Mouse (Mus musculus): ENCODE measurements around the gene Myo18b. TPM values are rescaled to one million over a fixed set of nuclear protein-coding genes. Genes with fewer than 3 reads are reported as not detected.

Myo18b gene
- polyA plus RNA-seq, 1 experiment from 2014 or later = 0.65 TPM

- peak overlapping the region; percentile 70 for H3K27ac ChIP-seq
- H3K4me1 ChIP-seq = peaks cover 37% of the 10 kb centered on the region
- no peaks in the 10 kb centered on the region for H3K9me3 ChIP-seq (replicated peaks)
- H3K36me3 ChIP-seq (ENCODE audit: poor library complexity, severe bottlenecking) = no peaks in the 10 kb centered on the region
- peak; percentile 74 for ATAC-seq
- peak overlapping the region; percentile 27 for H3K4me3 ChIP-seq
- 0 out of 2 replicates have a peak overlapping the region, but pooled peaks have one; percentile 10 for H3K9ac ChIP-seq
- no peaks in the 10 kb centered on the region for H3K27me3 ChIP-seq
- under 1% methylated on average over 14 of the region's 14 CpGs for WGBS
- peak overlapping the region; percentile 58 for H3K4me2 ChIP-seq
Observed at GRCm38 (mm10) chr5:112655529-112655928, 240.6 kb downstream of the Myo18b start.

GRCm38 (mm10) chr5:112652036-112652435 lies 244.1 kb downstream of the Myo18b start:
- H3K36me3 ChIP-seq (ENCODE audit: poor library complexity, severe bottlenecking) = no peaks in the 10 kb centered on the region
- H3K4me2 ChIP-seq = no peak overlapping the region
- H3K9ac ChIP-seq = no peak overlapping the region
- ATAC-seq = no peak
- H3K4me1 ChIP-seq = peaks cover 27% of the 10 kb centered on the region
- H3K27me3 ChIP-seq = no peaks in the 10 kb centered on the region
- no peaks in the 10 kb centered on the region; the same call in 1 of the 2 replicates for H3K9me3 ChIP-seq (replicated peaks)
- 85% methylated on average over 4 of the region's 4 CpGs for WGBS
- no peak overlapping the region for H3K27ac ChIP-seq
- H3K4me3 ChIP-seq = no peak overlapping the region

DNA sequence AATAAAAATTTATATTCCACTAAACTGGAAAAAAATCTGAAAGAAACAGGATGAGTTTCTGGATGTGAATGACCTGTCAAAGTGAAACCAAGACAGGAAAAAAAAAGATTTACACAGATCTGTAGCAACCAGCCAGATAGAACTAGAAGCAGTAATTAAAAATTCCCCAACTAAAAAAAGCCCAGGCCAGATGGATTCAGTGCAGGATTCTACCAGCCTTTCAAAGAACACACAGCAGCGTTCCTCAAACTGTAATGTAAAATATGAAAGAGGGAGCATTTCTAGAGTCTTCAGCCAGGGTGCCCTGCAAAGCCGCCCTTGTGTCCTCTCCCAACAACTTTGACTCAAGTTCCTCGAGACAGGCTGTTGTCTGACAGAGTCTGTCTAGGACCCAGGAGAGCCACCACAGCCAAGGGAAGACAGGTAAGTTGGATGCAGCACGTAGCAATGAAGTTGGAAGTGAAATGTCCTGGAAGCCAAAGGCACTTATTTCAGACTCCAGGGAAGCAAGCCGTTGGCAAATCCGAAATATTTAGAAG lies 246.9 kb downstream of the Myo18b start:
- ATAC-seq = no peak
- H3K36me3 ChIP-seq (ENCODE audit: poor library complexity, severe bottlenecking) = no peaks in the 10 kb centered on the region
- no peaks in the 10 kb centered on the region; the same call in 1 of the 2 replicates for H3K9me3 ChIP-seq (replicated peaks)
- 86% methylated on average over 6 of the region's 6 CpGs for whole genome bisulfite sequencing
- H3K9ac ChIP-seq = no peak overlapping the region
- no peak overlapping the region for H3K4me3 ChIP-seq
- H3K4me1 ChIP-seq = peaks cover 3% of the 10 kb centered on the region
- no peak overlapping the region for H3K4me2 ChIP-seq
- no peaks in the 10 kb centered on the region for H3K27me3 ChIP-seq
- no peak overlapping the region for H3K27ac ChIP-seq

DNA sequence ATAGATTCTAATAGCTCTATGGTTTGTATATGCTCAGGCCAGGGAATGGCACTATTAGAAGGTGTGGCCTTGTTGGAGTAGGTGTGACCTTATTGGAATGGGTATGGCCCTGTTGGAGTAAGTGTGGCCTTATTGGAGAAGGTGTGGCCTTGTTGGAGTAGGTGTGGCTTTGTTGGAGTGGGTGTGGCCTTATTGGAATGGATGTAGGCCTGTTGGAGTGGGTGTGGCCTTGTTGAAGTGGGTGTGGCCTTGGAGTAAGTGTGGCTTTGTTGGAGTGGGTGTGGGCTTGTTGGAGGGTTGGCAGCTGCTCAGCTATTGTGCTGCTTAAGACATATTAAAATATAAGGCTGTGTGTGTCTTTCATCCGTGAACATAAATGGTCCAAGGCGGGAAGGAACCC lies 249.3 kb downstream of the Myo18b start:
- H3K4me1 ChIP-seq = peaks cover 11% of the 10 kb centered on the region
- ATAC-seq = no peak

DNA sequence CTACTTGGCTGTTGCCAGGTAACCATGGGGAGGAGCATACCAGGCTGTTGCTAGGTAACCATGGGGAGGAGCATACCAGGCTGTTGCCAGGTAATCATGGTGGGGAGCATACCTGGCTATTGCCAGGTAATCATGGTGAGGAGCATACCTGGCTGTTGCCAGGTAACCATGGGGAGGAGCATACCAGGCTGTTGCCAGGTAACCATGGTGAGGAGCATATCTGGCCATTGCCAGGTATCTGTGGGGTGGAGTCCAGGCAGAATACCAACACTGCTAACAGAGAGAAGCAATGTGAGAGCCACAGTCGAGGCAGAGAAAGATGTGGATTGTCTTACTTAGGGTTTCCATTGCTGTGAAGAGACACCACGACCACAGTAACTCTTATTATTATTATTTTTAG lies 250.6 kb downstream of the Myo18b start:
- ATAC-seq = no peak

More for the DNA sequence above, 249.3 kb downstream of the Myo18b start:
- H3K4me2 ChIP-seq = no peak overlapping the region
- WGBS = 78% methylated on average over 2 of the region's 2 CpGs
- H3K27ac ChIP-seq = no peak overlapping the region
- no peaks in the 10 kb centered on the region for H3K27me3 ChIP-seq
- no peak overlapping the region for H3K9ac ChIP-seq
- H3K36me3 ChIP-seq (ENCODE audit: poor library complexity, severe bottlenecking) = no peaks in the 10 kb centered on the region
- H3K9me3 ChIP-seq (replicated peaks) = no peaks in the 10 kb centered on the region; the same call in 1 of the 2 replicates
- H3K4me3 ChIP-seq = no peak overlapping the region

GRCm38 (mm10) chr5:112643533-112644272 lies 252.5 kb downstream of the Myo18b start:
- 17% methylated on average over 20 of the region's 20 CpGs for WGBS
- Histone ChIP-seq H3K9me3 (replicated peaks) (no peaks in the 10 kb centered on the region; the same call in 1 of the 2 replicates), H3K27ac (peak overlapping the region; percentile 72), H3K4me1 (peaks cover 19% of the 10 kb centered on the region), H3K27me3 (no peaks in the 10 kb centered on the region), H3K4me2 (peak overlapping the region; percentile 35), H3K9ac (peak overlapping the region; percentile 40; the same call in 1 of the 2 replicates), H3K4me3 (no peak overlapping the region), H3K36me3 (ENCODE audit: poor library complexity, severe bottlenecking) (no peaks in the 10 kb centered on the region)
- peak; percentile 86 for ATAC-seq

More for the DNA sequence above, 250.6 kb downstream of the Myo18b start:
- no peak overlapping the region for H3K9ac ChIP-seq
- H3K4me3 ChIP-seq = no peak overlapping the region
- no peak overlapping the region for H3K4me2 ChIP-seq
- no peaks in the 10 kb centered on the region for H3K36me3 ChIP-seq (ENCODE audit: poor library complexity, severe bottlenecking)
- no peaks in the 10 kb centered on the region for H3K27me3 ChIP-seq
- peaks cover 19% of the 10 kb centered on the region for H3K4me1 ChIP-seq
- H3K27ac ChIP-seq = no peak overlapping the region
- no peaks in the 10 kb centered on the region; the same call in 1 of the 2 replicates for H3K9me3 ChIP-seq (replicated peaks)
- WGBS = 88% methylated on average over 2 of the region's 2 CpGs

- no peak for ATAC-seq
- WGBS = 66% methylated on average over 10 of the region's 10 CpGs
Observed at GRCm38 (mm10) chr5:112642731-112643130, 253.4 kb downstream of the Myo18b start.

GRCm38 (mm10) chr5:112641770-112642169 lies 254.4 kb downstream of the Myo18b start:
- Histone ChIP-seq H3K4me3 (no peak overlapping the region), H3K9ac (no peak overlapping the region), H3K27ac (no peak overlapping the region), H3K36me3 (ENCODE audit: poor library complexity, severe bottlenecking) (no peaks in the 10 kb centered on the region), H3K27me3 (no peaks in the 10 kb centered on the region), H3K4me2 (no peak overlapping the region), H3K4me1 (peaks cover 19% of the 10 kb centered on the region), H3K9me3 (replicated peaks) (no peaks in the 10 kb centered on the region)
- ATAC-seq = no peak

More at GRCm38 (mm10) chr5:112642731-112643130, 253.4 kb downstream of the Myo18b start:
- Histone ChIP-seq H3K27me3 (no peaks in the 10 kb centered on the region), H3K36me3 (ENCODE audit: poor library complexity, severe bottlenecking) (no peaks in the 10 kb centered on the region), H3K4me1 (peaks cover 19% of the 10 kb centered on the region), H3K27ac (no peak overlapping the region), H3K4me3 (no peak overlapping the region), H3K9ac (no peak overlapping the region), H3K9me3 (replicated peaks) (no peaks in the 10 kb centered on the region; the same call in 1 of the 2 replicates), H3K4me2 (no peak overlapping the region)

- Histone ChIP-seq H3K9me3 (replicated peaks) (no peaks in the 10 kb centered on the region), H3K4me1 (peaks cover 19% of the 10 kb centered on the region), H3K27me3 (no peaks in the 10 kb centered on the region), H3K4me2 (peak overlapping the region; percentile 19; the same call in 1 of the 2 replicates), H3K4me3 (no peak overlapping the region), H3K27ac (no peak overlapping the region), H3K36me3 (ENCODE audit: poor library complexity, severe bottlenecking) (no peaks in the 10 kb centered on the region), H3K9ac (no peak overlapping the region)
- ATAC-seq = no peak
- 26% methylated on average over 20 of the region's 20 CpGs for WGBS
Observed at GRCm38 (mm10) chr5:112641131-112641530, 255.0 kb downstream of the Myo18b start.

- ATAC-seq = no peak
- no peaks in the 10 kb centered on the region for H3K9me3 ChIP-seq (replicated peaks)
- H3K4me3 ChIP-seq = no peak overlapping the region
- WGBS = 17% methylated on average over 13 of the region's 13 CpGs
- H3K9ac ChIP-seq = no peak overlapping the region
- no peak overlapping the region for H3K27ac ChIP-seq
- H3K36me3 ChIP-seq (ENCODE audit: poor library complexity, severe bottlenecking) = no peaks in the 10 kb centered on the region
- H3K27me3 ChIP-seq = no peaks in the 10 kb centered on the region
- H3K4me1 ChIP-seq = peaks cover 19% of the 10 kb centered on the region
- peak overlapping the region; percentile 19; the same call in 1 of the 2 replicates for H3K4me2 ChIP-seq
Observed at GRCm38 (mm10) chr5:112640651-112641050, 255.5 kb downstream of the Myo18b start.

All from forebrain, embryonic 13.5 days (tissue).